Mouse (Mus musculus) ES-Bruce4 (cell line): ENCODE measurements around the gene Gldn. TPM values are rescaled to one million over a fixed set of nuclear protein-coding genes. Genes with fewer than 3 reads are reported as not detected.

Experiments
- H3K27ac ChIP-seq: 2 replicates; pipeline ENCODE4 v1.5.1; 2012; ENCODE audit warnings: low read length, inconsistent platforms; ENCODE audit not compliant: insufficient read depth
- H3K27me3 ChIP-seq: 2 replicates; pipeline ENCODE4 v1.6.1; 2012; ENCODE audit warnings: mild to moderate bottlenecking, low read length, inconsistent platforms; ENCODE audit not compliant: control insufficient read depth, poor library complexity, insufficient read depth, severe bottlenecking
- H3K36me3 ChIP-seq: 2 replicates; pipeline ENCODE4 v1.6.1; 2012; ENCODE audit warnings: inconsistent platforms, mild to moderate bottlenecking, low read length, moderate library complexity; ENCODE audit not compliant: control insufficient read depth, poor library complexity, insufficient read depth, severe bottlenecking
- H3K4me1 ChIP-seq: one replicate; pipeline ENCODE4 v1.8.1; 2011; ENCODE audit warnings: low read length; ENCODE audit not compliant: control insufficient read depth, insufficient read depth
- H3K4me3 ChIP-seq: 2 replicates; pipeline ENCODE4 v1.5.1; 2011; ENCODE audit warnings: low read depth, mild to moderate bottlenecking, low read length
- H3K9ac ChIP-seq: 2 replicates; pipeline ENCODE4 v1.6.1; 2012; ENCODE audit warnings: low read depth, mild to moderate bottlenecking, inconsistent platforms; ENCODE audit not compliant: poor library complexity, severe bottlenecking
- H3K9me3 ChIP-seq: replicated peaks from 2 replicates; pipeline ENCODE4 v1.6.1; 2012; ENCODE audit warnings: mild to moderate bottlenecking, low read length, inconsistent platforms; ENCODE audit not compliant: control insufficient read depth, poor library complexity, insufficient read depth, severe bottlenecking
- CTCF ChIP-seq: IDR thresholded peaks from one replicate; pipeline ENCODE4 v1.8.1; 2011; ENCODE audit warnings: low read depth, low read length
- EP300 ChIP-seq: IDR thresholded peaks from 2 replicates; pipeline ENCODE4 v1.6.1; 2011; ENCODE audit warnings: low read depth, low read length; ENCODE audit not compliant: insufficient read depth
- POLR2A ChIP-seq: IDR thresholded peaks from one replicate; pipeline ENCODE4 v1.8.1; 2011; ENCODE audit warnings: low read length; ENCODE audit not compliant: insufficient read depth
- polyA plus RNA-seq: library from polyadenylated mRNA; stranded (reverse); fragments of >200 nt; gene quantifications from 2 replicates; pipeline ENCODE4 v1.2.4, GENCODE M21; 2011; ENCODE audit warnings: low read depth; ENCODE audit not compliant: missing spikeins, insufficient read depth, insufficient read length

The Gldn gene
- polyA plus RNA-seq, 1 experiment = 0.34 TPM

DNA sequence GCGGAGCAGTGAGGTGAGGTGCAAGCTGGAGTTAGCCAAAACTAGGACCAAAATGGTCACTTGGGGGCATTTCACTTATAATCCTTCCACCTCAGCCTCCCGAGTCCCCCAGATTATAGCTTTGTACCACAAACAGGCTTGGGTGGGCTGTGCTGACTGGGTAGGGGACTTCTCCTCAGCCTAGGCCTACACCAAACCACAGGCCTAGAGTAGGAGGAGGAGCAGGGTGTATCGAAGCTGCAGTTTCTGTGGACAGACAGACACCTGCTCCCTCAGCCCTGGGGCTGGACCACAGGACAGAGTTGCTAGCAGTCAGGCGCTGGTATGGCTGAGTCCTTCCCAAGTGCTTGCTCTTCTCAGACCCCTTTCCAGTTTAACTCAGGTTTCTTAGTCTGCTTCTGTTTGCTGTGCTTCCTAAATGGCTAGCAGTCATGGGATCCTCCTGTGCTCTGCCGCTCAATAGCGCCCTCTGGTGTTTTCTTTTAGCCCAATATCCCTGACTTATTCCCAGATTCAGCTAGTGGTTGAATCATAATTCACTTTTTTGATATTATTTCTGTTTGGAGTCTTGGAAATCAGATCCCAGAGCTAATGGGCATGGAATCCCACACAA lies 50.4 kb downstream of the Gldn start:
- H3K4me1 ChIP-seq = no peaks in the 10 kb centered on the region
- H3K9me3 ChIP-seq = no peaks in the 10 kb centered on the region
- H3K4me3 ChIP-seq = no peak overlapping the region
- H3K36me3 ChIP-seq = no peaks in the 10 kb centered on the region
- TF ChIP-seq EP300 = no peak
- TF ChIP-seq POLR2A = no peak
- peak; percentile 55 for TF ChIP-seq CTCF
- H3K27ac ChIP-seq = no peak overlapping the region
- no peaks in the 10 kb centered on the region for H3K27me3 ChIP-seq
- no peak overlapping the region for H3K9ac ChIP-seq

GRCm38 (mm10) chr9:54342026-54342425 lies 55.7 kb downstream of the Gldn start:
- H3K9me3 ChIP-seq = no peaks in the 10 kb centered on the region
- no peaks in the 10 kb centered on the region for H3K36me3 ChIP-seq
- no peak overlapping the region for H3K9ac ChIP-seq
- no peaks in the 10 kb centered on the region for H3K4me1 ChIP-seq
- H3K4me3 ChIP-seq = no peak overlapping the region
- H3K27ac ChIP-seq = no peak overlapping the region
- no peak for TF ChIP-seq CTCF
- TF ChIP-seq EP300 = no peak
- TF ChIP-seq POLR2A = no peak
- H3K27me3 ChIP-seq = no peaks in the 10 kb centered on the region

DNA sequence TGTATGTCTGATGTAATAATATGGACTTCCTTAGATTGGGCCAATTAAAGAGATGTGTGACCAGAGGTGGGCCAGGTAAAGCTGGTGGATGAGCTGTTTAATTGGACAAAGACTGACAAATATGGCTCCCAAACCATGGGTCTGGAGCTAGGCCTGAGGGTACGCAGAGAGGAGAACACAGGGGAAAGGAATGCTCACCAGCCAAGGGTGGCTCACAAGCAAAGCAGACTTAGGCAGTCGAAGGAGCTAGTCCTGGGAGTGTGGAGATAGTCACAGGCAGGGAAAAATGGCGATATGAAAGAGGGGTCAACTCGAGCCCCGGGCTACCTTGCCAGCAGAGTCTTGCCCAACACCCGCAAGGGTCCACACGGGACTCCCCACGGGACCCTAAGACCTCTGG lies 70.5 kb downstream of the Gldn start:
- TF ChIP-seq POLR2A (no peak), CTCF (no peak), EP300 (no peak)
- H3K4me1 ChIP-seq = no peaks in the 10 kb centered on the region
- H3K9ac ChIP-seq = no peak overlapping the region
- no peak overlapping the region for H3K27ac ChIP-seq
- no peaks in the 10 kb centered on the region for H3K36me3 ChIP-seq
- H3K4me3 ChIP-seq = no peak overlapping the region
- H3K27me3 ChIP-seq = no peaks in the 10 kb centered on the region
- no peaks in the 10 kb centered on the region for H3K9me3 ChIP-seq

Other genes starting within 250 kb of the Gldn start
- 0.13 and 0.20 TPM in 2 replicates for gene Tnfaip8l3, start 218.1 kb upstream of the Gldn start, polyA plus RNA-seq
- not detected in 2 replicates for gene Cyp19a1, start 18.4 kb upstream of the Gldn start, polyA plus RNA-seq
- gene Dmxl2, start 215.1 kb downstream of the Gldn start, polyA plus RNA-seq = 11.4 and 15.9 TPM in 2 replicates